Mouse (Mus musculus): ENCODE measurements around the gene D630003M21Rik. TPM values are rescaled to one million over a fixed set of nuclear protein-coding genes. Genes with fewer than 3 reads are reported as not detected.
A peak's percentile ranks its signal among the peaks of the same experiment; 100 is the strongest.

The D630003M21Rik gene
- polyA plus RNA-seq, 1 experiment from 2014 or later: 0.67 TPM

GRCm38 (mm10) chr2:158194945-158195640 lies 33.9 kb downstream of the D630003M21Rik start:
- Histone ChIP-seq H3K4me1 (ENCODE audit: insufficient read depth) (peaks cover 4% of the 10 kb centered on the region; the same call in 1 of the 2 replicates), H3K9ac (replicated peaks) (no peak overlapping the region), H3K27me3 (ENCODE audit: insufficient read depth, low read length) (no peaks in the 10 kb centered on the region), H3K4me3 (ENCODE audit: low read depth, low read length) (no peak overlapping the region), H3K36me3 (replicated peaks; ENCODE audit: insufficient read depth, low read length) (no peaks in the 10 kb centered on the region), H3K9me3 (ENCODE audit: low read length) (no peaks in the 10 kb centered on the region), H3K27ac (ENCODE audit: low read depth) (no peak overlapping the region), H3K4me2 (ENCODE audit: low read depth, low read length) (no peak overlapping the region)
- ATAC-seq (no peak), DNase-seq (peak; percentile 53)
- 38% methylated on average over 10 of the region's 10 CpGs for WGBS (ENCODE audit: insufficient replicate concordance)
- TF ChIP-seq CTCF (IDR thresholded peaks at IDR 0.05; ENCODE audit: low read depth) (peak; percentile 84), EP300 (IDR thresholded peaks at IDR 0.05; ENCODE audit: low read depth) (no peak)

GRCm38 (mm10) chr2:158193611-158194336 lies 35.2 kb downstream of the D630003M21Rik start:
- H3K27ac ChIP-seq (ENCODE audit: low read depth): no peak overlapping the region
- 66% methylated on average over 10 of the region's 10 CpGs for WGBS (ENCODE audit: insufficient replicate concordance)
- ATAC-seq: no peak
- H3K36me3 ChIP-seq (replicated peaks; ENCODE audit: insufficient read depth, low read length): no peaks in the 10 kb centered on the region
- no peaks in the 10 kb centered on the region for H3K27me3 ChIP-seq (ENCODE audit: insufficient read depth, low read length)
- TF ChIP-seq CTCF (IDR thresholded peaks at IDR 0.05; ENCODE audit: low read depth) (no peak), EP300 (IDR thresholded peaks at IDR 0.05; ENCODE audit: low read depth) (no peak)
- DNase-seq: no peak
- no peak overlapping the region for H3K4me2 ChIP-seq (ENCODE audit: low read depth, low read length)
- no peak overlapping the region for H3K9ac ChIP-seq (replicated peaks)
- no peaks in the 10 kb centered on the region for H3K9me3 ChIP-seq (ENCODE audit: low read length)
- peaks cover 4% of the 10 kb centered on the region; the same call in 1 of the 2 replicates for H3K4me1 ChIP-seq (ENCODE audit: insufficient read depth)
- no peak overlapping the region for H3K4me3 ChIP-seq (ENCODE audit: low read depth, low read length)

GRCm38 (mm10) chr2:158191098-158191497 lies 37.9 kb downstream of the D630003M21Rik start:
- DNase-seq: no peak
- 64% methylated on average over 7 of the region's 7 CpGs for WGBS (ENCODE audit: insufficient replicate concordance)
- H3K36me3 ChIP-seq (replicated peaks; ENCODE audit: insufficient read depth, low read length): no peaks in the 10 kb centered on the region
- H3K27me3 ChIP-seq (ENCODE audit: insufficient read depth, low read length): no peaks in the 10 kb centered on the region
- H3K27ac ChIP-seq (ENCODE audit: low read depth): no peak overlapping the region
- H3K4me2 ChIP-seq (ENCODE audit: low read depth, low read length): no peak overlapping the region
- no peak overlapping the region for H3K9ac ChIP-seq (replicated peaks)
- no peak overlapping the region for H3K4me3 ChIP-seq (ENCODE audit: low read depth, low read length)
- no peak for TF ChIP-seq CTCF (IDR thresholded peaks at IDR 0.05; ENCODE audit: low read depth)
- ATAC-seq: peak; percentile 43; the same call in 1 of the 2 replicates
- no peaks in the 10 kb centered on the region for H3K9me3 ChIP-seq (ENCODE audit: low read length)
- H3K4me1 ChIP-seq (ENCODE audit: insufficient read depth): peaks cover 4% of the 10 kb centered on the region; the same call in 1 of the 2 replicates

- H3K27ac ChIP-seq (ENCODE audit: low read depth): no peak overlapping the region
- WGBS (ENCODE audit: insufficient replicate concordance): 50% methylated on average over 11 of the region's 11 CpGs
- no peaks in the 10 kb centered on the region for H3K36me3 ChIP-seq (replicated peaks; ENCODE audit: insufficient read depth, low read length)
- no peak overlapping the region for H3K4me3 ChIP-seq (ENCODE audit: low read depth, low read length)
- TF ChIP-seq CTCF (IDR thresholded peaks at IDR 0.05; ENCODE audit: low read depth) (no peak), EP300 (IDR thresholded peaks at IDR 0.05; ENCODE audit: low read depth) (no peak)
- H3K27me3 ChIP-seq (ENCODE audit: insufficient read depth, low read length): no peaks in the 10 kb centered on the region
- DNase-seq: peak; percentile 59
- H3K9ac ChIP-seq (replicated peaks): no peak overlapping the region
- H3K4me2 ChIP-seq (ENCODE audit: low read depth, low read length): no peak overlapping the region
- no peaks in the 10 kb centered on the region for H3K9me3 ChIP-seq (ENCODE audit: low read length)
- ATAC-seq: no peak
- H3K4me1 ChIP-seq (ENCODE audit: insufficient read depth): peaks cover 4% of the 10 kb centered on the region; the same call in 1 of the 2 replicates
Observed at GRCm38 (mm10) chr2:158189451-158189850, 39.6 kb downstream of the D630003M21Rik start.

- no peak overlapping the region for H3K27ac ChIP-seq (ENCODE audit: low read depth)
- H3K4me3 ChIP-seq (ENCODE audit: low read depth, low read length): no peak overlapping the region
- H3K4me2 ChIP-seq (ENCODE audit: low read depth, low read length): no peak overlapping the region
- H3K9me3 ChIP-seq (ENCODE audit: low read length): no peaks in the 10 kb centered on the region
- H3K36me3 ChIP-seq (replicated peaks; ENCODE audit: insufficient read depth, low read length): no peaks in the 10 kb centered on the region
- DNase-seq (no peak), ATAC-seq (no peak)
- H3K4me1 ChIP-seq (ENCODE audit: insufficient read depth): peaks cover 4% of the 10 kb centered on the region; the same call in 1 of the 2 replicates
- WGBS (ENCODE audit: insufficient replicate concordance): 77% methylated on average over 11 of the region's 11 CpGs
- H3K9ac ChIP-seq (replicated peaks): no peak overlapping the region
- TF ChIP-seq EP300 (IDR thresholded peaks at IDR 0.05; ENCODE audit: low read depth): no peak
- TF ChIP-seq CTCF (IDR thresholded peaks at IDR 0.05; ENCODE audit: low read depth): no peak
- no peaks in the 10 kb centered on the region for H3K27me3 ChIP-seq (ENCODE audit: insufficient read depth, low read length)
Observed at GRCm38 (mm10) chr2:158186206-158186871, 42.7 kb downstream of the D630003M21Rik start.

- no peak for DNase-seq
- Histone ChIP-seq H3K36me3 (replicated peaks; ENCODE audit: insufficient read depth, low read length) (no peaks in the 10 kb centered on the region), H3K9ac (replicated peaks) (no peak overlapping the region), H3K4me1 (ENCODE audit: insufficient read depth) (peaks cover 14% of the 10 kb centered on the region; the same call in 1 of the 2 replicates), H3K27me3 (ENCODE audit: insufficient read depth, low read length) (no peaks in the 10 kb centered on the region), H3K4me2 (ENCODE audit: low read depth, low read length) (no peak overlapping the region), H3K27ac (ENCODE audit: low read depth) (no peak overlapping the region), H3K4me3 (ENCODE audit: low read depth, low read length) (no peak overlapping the region), H3K9me3 (ENCODE audit: low read length) (no peaks in the 10 kb centered on the region)
- WGBS (ENCODE audit: insufficient replicate concordance): 84% methylated on average over 8 of the region's 8 CpGs
- TF ChIP-seq EP300 (IDR thresholded peaks at IDR 0.05; ENCODE audit: low read depth) (no peak), CTCF (IDR thresholded peaks at IDR 0.05; ENCODE audit: low read depth) (no peak)
- ATAC-seq: no peak
Observed at GRCm38 (mm10) chr2:158183266-158183665, 45.8 kb downstream of the D630003M21Rik start.
